Mouse (Mus musculus) cerebellum, adult (tissue): ENCODE results near the gene Hes2.

Experiments
- ATAC-seq: cut with Nextera tagmentation; 2 replicates; pipeline ENCODE4 v1.9.2; 2017; ENCODE audit warnings: mild to moderate bottlenecking, moderate library complexity, mixed read lengths; ENCODE audit not compliant: insufficient number of reproducible peaks, low FRiP score, low TSS enrichment

The Hes2 gene

GRCm38 (mm10) chr4:152157779-152158584 is 685 bp upstream of the Hes2 start:
- ATAC-seq, result no peak

- no peak for ATAC-seq
Measured at GRCm38 (mm10) chr4:152159285-152159678, 615 bp downstream of the Hes2 start.

- no peak for ATAC-seq
Measured at GRCm38 (mm10) chr4:152160748-152161147, 2.1 kb downstream of the Hes2 start.

GRCm38 (mm10) chr4:152161601-152162000 is 2.9 kb downstream of the Hes2 start:
- ATAC-seq, result no peak

GRCm38 (mm10) chr4:152162748-152163147 is 4.1 kb downstream of the Hes2 start:
- ATAC-seq, result no peak

- ATAC-seq, result 0 out of 2 replicates have a peak, but pooled peaks have one; percentile 15
Measured at GRCm38 (mm10) chr4:152165036-152165931, 6.6 kb downstream of the Hes2 start.

- no peak for ATAC-seq
Measured at GRCm38 (mm10) chr4:152168052-152168451, 9.4 kb downstream of the Hes2 start.

GRCm38 (mm10) chr4:152169103-152169502 is 10.4 kb downstream of the Hes2 start:
- ATAC-seq, result no peak

GRCm38 (mm10) chr4:152170286-152170685 is 11.6 kb downstream of the Hes2 start:
- ATAC-seq, result no peak

GRCm38 (mm10) chr4:152171543-152171942 is 12.9 kb downstream of the Hes2 start:
- no peak for ATAC-seq

- no peak for ATAC-seq
Measured at GRCm38 (mm10) chr4:152173041-152173440, 14.4 kb downstream of the Hes2 start.

GRCm38 (mm10) chr4:152173956-152174355 is 15.3 kb downstream of the Hes2 start:
- ATAC-seq, result no peak

- no peak for ATAC-seq
Measured at GRCm38 (mm10) chr4:152176638-152177037, 18.0 kb downstream of the Hes2 start.

- no peak for ATAC-seq
Measured at GRCm38 (mm10) chr4:152177174-152177536, 18.5 kb downstream of the Hes2 start.

GRCm38 (mm10) chr4:152177537-152178343 is 19.1 kb downstream of the Hes2 start, which contains the start of gene Acot7:
TSS of gene Acot7 (plus strand) at chr4:152178134.
- ATAC-seq, result peak; percentile 84

- peak; percentile 21 for ATAC-seq
Measured at GRCm38 (mm10) chr4:152178344-152178864, 19.7 kb downstream of the Hes2 start.

GRCm38 (mm10) chr4:152178916-152179705 is 20.4 kb downstream of the Hes2 start:
- ATAC-seq, result no peak

- peak; percentile 54; the same call in 1 of the 2 replicates for ATAC-seq
Measured at GRCm38 (mm10) chr4:152179946-152180660, 21.4 kb downstream of the Hes2 start.

- ATAC-seq, result no peak
Measured at GRCm38 (mm10) chr4:152182205-152182604, 23.5 kb downstream of the Hes2 start.
